Mouse (Mus musculus) neutrophil, adult 5-6 weeks (primary cell): ENCODE results near the gene Erc2. TPM values are rescaled to one million over a fixed set of nuclear protein-coding genes. Genes with fewer than 3 reads are reported as not detected.

Source experiments
- ATAC-seq: fragments of 151-379, 151-347 bp; 2 replicates; pipeline ENCODE4 v1.8.0; 2017; ENCODE audit warnings: mild to moderate bottlenecking, moderate TSS enrichment; ENCODE audit not compliant: insufficient number of reproducible peaks, poor library complexity, low FRiP score, severe bottlenecking; ENCODE audit errors: extremely low read depth
- total RNA-seq: library from RNA; stranded (forward); fragments of 200-1000 nt; gene quantifications from 2 replicates; pipeline ENCODE4 v1.2.3, GENCODE M21; 2017

Erc2 gene
- total RNA-seq, 1 experiment from 2014 or later: not detected

DNA sequence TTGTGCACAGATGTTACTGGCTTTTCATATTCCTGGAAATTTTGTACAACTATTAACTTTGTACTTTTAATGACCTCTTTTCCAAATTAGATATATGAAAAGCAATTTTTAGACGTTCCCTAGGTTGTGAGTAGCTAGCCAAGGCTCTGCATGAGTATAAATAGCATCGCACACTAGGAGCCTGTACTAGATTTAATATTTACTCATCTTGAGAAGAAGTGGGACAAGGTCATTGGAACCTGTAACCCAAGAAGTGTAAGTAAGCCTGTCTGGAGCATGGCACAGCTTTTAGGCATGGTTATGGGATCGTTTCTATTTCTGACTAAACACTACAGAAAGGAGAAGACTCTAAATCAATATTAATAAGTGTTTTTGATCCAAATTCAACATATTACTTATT, 36.4 kb downstream of the Erc2 start:
- no peak for ATAC-seq

DNA sequence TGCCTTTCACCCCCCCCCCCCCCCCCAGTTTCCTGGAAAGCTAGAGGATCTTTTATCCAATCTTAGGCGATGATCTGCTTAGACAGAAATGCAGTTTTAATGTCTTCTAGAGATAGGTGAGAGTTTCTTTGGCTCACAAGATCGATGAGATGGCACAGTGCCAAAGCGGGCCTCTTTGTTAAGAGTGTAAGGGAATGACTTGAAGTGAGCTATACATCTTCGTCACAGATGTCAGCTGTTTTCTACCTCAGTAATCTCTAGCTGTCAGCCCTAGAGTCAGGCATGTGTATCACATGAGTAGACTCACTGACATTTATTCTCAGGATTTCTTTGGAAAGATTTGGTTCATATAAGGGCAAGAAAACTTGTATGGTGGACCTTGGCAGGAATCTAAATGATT, 39.2 kb downstream of the Erc2 start:
- ATAC-seq: no peak

DNA sequence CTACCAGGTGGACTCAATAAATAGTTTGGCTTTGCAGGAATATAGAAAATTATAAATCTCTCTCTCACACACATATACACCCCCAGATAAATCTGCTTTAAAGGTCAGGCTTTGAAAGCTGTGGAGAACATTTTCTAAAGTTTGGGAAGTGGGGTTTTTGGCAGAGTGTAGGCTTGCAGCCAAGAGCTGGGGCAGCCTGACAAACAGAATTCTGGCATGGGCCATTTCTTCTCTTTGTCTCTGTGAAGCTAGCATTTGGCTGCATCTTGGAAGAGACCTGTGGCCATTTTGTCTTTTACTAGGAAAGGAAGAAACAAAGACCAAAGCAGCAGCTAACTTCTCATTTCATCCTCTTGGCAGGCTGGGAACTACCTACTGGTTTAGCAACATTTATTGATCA, 40.0 kb downstream of the Erc2 start:
- no peak for ATAC-seq

DNA sequence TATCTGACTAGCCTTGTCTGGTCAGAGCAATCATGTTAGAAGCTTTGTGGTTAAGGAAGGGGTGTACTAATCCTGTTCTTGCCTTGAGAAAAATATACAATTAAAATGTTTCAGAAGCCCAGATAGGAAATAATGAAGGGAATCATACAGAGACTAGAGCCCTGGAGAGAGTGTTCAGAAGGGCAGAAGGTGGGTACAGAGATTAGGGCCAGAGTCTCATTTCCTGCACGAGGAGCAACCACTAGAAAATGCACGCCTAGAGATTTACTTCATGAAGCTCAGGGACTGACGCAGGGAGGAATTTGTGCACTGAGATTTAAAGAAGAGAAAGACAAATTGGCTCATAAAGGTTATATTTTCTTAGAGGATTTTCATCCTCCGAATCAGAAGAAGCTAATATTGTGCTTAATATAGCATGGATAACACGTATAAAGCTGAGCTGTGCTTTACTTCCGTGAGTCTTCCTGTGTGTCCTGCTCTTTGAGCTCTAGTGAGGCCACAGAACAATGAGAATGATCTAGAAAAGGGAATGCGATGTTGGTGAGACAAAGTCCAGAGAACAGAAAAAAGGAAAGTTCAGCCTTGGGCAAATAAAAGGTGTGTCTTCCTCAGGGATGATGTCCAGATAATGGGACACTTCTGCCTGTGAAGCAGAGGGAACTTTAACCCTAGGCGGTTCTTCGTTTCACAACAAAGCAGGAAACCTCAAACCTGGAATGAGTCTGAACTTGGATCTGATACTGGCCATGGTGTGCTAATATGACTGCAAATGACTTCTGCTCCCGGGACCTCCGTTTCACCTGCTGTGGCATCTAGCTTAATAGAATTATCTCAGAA, 45.0 kb downstream of the Erc2 start:
- no peak for ATAC-seq

DNA sequence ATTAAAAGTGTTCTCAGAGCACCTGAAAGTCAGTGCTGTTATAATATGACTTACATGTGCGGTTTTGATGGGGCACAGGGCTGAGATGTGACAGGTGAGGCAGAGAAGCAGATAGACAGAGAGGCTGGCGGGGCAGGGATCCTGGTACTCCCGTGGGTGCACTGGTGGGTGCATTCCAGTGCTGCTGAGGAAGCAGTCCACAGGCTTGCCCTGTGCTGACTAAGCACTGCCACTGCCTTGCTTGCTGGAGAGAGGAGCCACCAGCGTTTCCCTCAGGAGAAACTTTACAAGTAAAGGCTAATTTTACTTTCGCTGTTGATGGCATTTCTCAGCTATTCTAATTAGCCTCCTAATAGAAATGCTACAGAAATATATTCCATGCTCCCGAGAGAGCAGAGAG, 45.9 kb downstream of the Erc2 start:
- no peak for ATAC-seq

DNA sequence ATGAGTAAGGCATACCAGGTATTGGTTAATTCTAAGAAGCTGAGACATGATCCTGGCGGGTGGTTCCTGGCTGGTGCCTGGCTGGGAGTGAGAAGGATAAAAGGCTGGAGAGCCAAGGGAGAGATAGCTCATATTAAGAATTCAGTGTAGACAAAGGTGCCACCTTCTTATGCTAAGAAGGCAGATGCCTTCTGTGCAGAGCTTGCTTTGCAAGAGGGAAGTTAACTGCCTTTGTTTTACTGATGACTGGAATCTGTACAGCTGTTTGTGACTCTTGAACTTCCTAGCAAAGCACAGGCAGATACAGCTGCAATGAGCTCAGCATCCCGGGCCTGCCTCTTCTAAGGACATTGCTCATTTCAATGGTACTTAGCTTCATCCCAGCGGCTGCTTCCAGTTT, 47.7 kb downstream of the Erc2 start:
- ATAC-seq: no peak

DNA sequence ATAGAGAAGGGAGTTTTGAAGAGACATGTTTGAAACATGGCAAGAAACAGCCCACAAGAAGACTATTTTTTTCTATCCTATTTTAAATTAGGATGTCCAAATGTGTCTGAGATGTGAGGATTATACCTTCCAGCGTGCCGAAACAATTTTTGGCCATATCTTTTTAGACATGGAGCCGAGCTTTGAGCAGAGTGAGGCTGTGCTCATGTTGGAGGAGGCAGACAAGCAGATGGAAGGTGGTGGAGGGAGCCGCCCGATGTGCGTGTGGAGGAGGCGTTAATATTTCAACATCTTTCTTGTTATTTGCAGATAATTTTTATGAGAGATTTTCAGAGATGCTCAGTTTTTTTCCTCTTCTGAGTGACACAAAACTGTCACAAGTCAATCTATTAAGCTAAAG, 50.5 kb downstream of the Erc2 start:
- ATAC-seq: no peak

DNA sequence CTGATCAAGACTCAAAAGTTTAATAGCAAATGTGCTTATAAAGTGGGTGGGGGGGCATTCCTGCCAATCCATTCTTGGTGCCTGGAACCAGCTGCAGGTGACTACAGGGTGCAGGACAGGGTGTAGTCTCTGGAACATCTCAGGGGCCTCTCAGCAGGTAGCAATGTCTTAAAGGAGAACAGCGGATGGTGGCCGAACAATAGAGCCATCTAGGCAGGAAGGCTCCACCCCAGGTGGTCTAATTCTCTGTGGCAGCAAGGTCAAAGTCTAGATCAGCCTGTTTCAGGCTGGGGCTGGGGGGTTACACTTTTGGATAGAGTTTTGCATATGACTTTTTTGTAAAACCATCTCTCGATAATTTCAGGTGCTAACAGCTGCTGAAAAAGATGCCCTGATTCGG, 51.9 kb downstream of the Erc2 start:
- no peak for ATAC-seq

DNA sequence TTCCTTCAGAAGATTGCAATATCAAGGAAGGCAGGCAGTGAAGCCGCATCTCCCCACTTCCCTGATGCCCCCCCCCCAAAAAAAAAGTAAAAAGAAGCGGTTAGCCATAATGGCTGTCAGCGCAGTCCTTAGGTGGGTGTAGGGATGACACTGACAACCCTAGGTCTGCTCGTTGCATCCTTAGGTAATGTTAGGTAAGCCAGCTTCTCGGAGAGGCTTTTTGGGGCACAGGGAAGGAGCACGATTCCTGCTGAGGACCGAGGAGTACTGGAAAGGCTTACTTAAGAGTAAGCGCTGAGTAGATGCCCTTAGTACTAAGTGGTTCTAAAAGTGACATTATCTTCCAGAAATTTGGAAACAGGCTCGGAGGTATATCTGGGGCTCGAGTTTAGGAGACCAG, 52.3 kb downstream of the Erc2 start:
- ATAC-seq: no peak

DNA sequence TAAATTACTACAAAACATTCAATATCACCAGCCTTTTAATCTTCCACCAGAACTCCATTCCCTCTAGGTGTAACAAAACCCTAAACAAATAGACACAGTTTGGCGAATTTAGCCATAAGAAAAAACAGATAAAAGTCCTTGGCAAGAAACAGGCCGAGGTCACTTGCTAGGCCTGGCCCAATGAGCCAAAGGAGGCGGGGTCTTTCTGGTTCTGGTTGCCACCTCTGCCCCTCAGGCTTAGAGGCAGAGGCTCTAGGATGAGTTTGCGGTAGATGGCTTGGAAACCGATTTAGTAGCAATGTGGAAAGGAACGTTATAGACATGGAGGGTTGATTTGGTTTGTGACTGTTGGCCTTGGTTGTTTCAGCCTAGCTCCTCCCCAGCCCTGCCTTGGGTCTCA, 52.8 kb downstream of the Erc2 start:
- ATAC-seq: no peak

DNA sequence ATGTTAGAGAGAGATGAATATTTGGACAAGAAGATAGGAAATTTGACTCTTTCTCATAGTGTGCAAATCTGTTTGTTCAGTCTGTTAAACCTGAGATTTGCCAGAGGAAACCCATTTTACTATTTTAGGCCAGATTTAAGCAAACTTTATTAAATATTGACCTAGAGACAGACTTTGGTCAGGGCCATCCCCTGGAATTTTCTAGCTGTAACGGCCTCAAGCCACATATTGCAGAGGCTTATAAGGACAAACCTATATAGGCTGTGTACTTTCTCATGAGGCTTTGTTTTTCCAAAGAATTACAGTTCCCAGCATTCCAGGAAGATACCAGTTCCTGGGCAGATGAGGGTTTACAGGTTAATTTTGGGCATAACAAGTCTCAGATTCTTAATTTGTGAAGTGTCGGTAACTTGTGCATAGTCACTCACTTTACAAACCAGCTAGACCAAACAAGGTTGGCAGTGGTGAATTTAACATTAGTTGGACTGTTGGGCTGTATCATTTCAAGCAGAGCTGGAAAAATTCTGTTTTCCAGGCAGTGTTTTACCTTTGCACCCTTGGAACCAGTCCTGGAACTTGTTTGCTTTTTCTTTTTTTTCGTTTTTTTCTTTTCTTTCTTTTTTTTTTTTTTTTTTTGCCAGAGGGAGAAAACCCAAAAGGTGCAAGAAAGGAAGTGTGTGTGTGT, 60.3 kb downstream of the Erc2 start:
- ATAC-seq: no peak

DNA sequence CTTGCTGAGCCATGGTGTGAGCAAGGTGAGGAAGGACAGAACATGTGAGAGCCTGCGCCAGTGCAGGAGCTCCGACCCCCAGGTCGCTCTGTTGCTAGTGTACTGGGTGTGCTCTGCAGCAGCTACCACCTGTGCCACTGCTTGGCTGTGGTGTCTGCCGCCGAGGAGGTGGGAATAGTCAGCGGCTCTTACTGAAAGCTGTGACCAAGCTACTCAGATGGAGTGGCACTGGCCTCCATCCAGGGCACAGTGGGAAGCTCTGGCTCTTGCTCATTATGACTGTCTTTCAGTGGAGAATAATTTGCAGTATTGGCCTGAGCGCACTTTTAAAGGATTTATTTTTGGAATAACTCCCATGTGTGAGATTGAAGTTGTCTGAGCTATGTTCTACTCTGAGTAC, 73.6 kb downstream of the Erc2 start:
- ATAC-seq: no peak

DNA sequence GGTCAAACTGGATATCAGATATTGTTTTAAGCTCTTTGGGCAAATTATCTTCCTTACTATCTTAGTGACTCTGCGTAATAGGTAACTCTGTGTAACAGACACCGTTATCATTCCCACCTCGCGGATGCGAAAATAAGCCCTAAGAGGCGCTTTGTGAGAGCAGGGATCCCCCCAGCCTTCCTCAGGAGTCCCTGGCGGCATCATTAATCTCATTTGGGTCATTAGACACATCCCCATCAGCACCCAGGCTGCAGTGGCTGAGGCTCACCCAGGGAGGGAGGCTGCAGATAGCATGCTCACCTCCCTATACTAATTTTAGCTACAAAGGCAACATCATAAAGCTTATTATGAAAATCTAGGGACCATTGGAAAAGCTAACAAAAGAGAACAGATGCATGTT, 95.1 kb downstream of the Erc2 start:
- ATAC-seq: no peak

DNA sequence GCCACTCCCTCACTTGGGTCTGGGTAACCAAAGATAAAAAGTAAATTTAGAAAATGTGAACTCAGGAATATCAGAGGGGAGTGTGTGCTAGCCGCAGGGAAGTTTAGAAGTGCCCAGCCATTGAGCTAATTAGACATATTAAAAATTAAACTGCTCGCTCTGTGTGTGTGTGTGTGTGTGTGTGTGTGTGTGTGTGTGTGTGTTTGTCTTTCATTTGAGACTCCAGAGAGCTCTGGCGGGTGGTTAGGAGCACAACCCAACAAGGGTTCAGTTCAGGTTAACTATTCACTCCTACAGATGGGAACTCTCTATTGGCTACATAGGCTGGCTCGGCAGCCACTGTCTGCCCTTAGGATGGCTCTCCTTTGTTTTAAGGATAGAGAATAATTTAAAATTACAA, 97.4 kb downstream of the Erc2 start:
- no peak for ATAC-seq

DNA sequence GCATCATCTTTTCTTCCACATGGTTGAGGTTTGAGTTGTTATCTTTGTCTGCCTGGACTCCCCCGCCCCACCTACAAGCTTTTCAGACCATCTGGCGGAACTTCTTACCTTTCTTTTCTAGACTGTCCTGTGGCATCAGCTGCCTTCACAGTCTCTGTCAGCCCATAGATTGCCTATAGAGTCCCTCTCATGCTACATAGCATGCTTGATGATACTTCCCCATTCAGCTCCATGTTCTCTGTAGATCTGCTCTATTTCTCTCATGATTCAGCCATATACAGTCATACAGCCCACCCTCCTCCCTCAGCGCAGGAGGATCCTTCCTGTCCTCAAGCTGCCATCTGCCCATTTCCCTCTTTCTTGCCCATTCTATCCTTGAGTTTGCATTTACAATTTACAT, 98.7 kb downstream of the Erc2 start:
- no peak for ATAC-seq

DNA sequence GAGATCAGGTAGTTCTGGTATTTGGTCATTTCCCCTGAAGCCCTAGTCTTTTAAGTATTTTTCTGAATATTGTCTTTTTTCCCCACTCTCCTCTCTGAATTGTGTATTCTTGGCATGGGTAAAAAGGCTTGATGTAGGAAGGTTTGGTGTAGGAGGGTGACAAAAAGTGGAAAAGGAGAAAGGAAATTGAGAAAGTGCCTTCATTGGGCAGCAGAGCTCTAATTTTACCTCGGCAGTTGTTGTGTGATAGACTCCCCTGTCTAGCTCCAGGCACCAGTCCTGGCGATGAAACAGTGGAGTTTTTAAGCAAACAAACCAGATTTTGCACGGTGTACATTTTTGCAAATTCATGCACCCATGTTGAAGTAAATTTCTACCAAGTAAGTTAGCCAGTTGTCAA, 99.5 kb downstream of the Erc2 start:
- no peak for ATAC-seq

DNA sequence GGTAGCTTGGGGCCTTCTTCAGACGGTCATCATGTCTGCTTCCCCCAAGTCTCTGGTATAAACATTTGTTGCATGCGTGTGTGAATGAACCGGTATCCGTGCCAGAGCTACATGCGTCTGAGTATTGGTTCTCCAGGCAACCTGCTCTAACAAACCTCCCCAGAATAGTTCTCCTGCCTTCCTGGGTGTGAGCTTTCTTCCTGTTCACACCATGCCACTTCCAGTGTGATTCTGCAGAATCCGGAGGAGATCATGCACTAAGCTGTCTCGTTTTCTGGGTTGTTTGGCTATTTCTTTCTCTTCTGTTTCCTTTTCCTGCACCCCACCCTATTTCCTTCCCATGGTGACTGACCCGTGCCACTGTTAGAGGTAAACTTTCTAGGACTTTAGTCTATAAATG, 105.3 kb downstream of the Erc2 start:
- ATAC-seq: no peak

DNA sequence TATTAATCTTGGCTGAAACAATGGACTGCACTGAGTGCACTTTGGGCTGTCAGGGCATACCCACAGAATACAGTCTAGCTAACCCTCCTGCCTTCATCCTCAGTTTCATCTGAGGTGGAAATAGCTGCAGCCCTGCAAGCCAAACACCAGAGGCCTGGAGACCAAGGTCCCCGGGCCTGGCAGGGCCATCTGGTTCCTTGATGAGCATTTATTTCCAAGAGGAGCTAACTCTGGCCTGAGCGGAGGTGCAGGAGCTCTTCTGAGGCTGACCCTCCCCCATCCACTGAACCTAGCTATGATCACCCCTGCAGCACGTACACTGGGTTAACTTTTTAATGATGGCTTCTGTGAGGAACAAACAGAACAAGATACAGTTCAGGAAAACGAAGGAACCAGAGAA, 108.9 kb downstream of the Erc2 start:
- ATAC-seq: no peak

DNA sequence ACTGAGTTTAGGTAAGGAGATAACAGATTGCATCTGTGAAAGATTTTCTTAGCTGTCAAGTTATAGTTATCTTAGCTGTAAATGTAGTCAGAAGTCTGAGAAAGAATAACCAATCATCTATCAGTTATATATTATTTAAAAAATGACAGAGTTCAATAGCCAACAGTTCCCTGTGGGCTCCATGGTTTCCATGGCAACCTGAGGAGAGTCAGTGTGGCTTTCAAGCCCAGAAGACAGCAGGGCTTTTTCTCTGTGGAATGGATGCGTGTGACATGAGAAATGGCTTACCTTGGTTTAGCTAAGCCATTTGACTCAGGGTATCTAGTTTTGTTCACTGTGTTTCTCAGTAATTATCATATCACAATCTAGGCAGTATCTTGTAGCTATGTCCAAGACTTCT, 117.2 kb downstream of the Erc2 start:
- ATAC-seq: no peak

DNA sequence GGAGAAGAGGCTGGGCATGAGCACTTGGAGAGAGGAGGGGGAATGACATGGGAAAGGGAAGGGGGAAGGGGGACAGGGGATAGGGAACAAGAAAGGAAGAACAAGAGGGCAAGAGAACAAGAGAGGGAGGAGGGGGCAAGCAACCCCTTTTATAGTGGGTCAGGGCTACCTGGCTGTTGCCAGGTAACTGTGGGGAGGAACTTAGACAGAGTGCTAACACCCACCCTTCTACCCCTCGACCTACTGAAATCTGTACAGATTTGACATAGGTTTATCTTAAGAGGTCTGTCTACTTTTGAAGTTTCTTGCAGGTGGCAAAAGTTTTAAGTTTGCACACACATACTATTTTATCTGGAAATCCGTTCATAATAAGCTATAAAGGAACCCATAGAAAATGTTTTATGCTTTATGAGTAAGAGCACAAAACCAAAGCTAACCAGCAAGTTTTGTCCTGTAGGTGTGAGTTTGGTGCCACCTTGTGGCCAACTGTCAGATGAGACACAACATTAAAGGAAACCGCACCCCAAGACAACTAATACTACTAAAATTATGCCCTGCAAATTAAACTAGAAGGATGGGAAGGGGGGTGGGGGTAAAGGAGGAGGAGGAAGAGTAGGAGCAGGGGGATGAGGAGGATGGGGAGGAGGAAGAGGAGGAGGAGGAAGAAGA, 119.2 kb downstream of the Erc2 start:
- ATAC-seq: no peak
